Mouse (Mus musculus) adrenal gland, adult 8-10 months (tissue): Measurements from ENCODE around the gene Nek10. TPM values are rescaled to one million over a fixed set of nuclear protein-coding genes. Genes with fewer than 3 reads are reported as not detected.
"Not testable (repeated sequence)": the region's sequence is repeated elsewhere in the genome, so short reads cannot be mapped to it uniquely, and the experiment has no call there.

Experiments used
- DNase-seq: peaks from one replicate; pipeline ENCODE4 v3.0.0; 2022
- total RNA-seq, 4 experiments: library from RNA; stranded (reverse); gene quantifications; 2 replicates each; pipeline ENCODE4 v1.2.4; 2022

Gene Nek10
- under 1 TPM; 0.03 to 0.28 (median 0.06) TPM for total RNA-seq

- not testable (repeated sequence) for DNase-seq
Measured at GRCm38 (mm10) chr14:14803115-14803514, at the start of gene Nek10. Gene Nek10 (plus strand): TSS chr14:14803415.

DNA sequence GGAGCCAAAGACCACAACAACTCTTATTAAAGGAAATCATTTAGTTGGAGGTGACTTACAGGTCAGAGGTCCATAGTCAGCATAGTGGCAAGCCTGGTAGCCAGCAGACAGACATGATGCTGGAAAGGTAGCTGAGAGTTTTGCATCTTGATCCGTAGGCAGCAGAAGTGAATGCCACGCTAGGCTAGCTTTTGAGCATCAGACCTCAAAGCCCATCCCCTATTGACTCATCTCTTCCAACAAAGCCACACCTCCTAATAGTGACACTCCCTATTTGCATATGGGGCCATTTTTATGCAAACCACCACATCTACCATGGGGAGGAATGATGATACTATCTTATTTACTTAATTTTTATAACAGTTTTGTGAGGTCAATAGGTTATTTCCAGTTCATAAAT, 22.0 kb upstream of the Nek10 start:
- no peak for DNase-seq

DNA sequence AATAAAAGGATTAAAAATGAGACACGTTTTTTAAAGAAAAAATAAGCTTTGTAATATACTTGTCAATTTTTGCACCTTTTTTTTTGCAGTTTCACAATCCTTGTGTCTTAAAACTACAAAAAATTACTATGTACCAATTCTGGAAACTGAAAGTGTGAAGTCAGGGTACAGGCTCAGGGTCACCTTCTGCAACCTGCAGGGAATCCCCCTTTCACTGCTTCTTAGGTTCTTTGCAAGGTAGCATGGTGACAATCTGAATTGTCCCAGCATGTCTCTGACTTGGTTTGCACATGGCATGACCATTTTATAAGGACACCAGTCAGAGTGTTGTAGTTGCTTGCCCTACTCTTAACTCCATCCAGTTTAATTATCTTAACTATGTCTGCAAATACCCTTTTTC, 19.0 kb upstream of the Nek10 start:
- no peak for DNase-seq

GRCm38 (mm10) chr14:14786979-14787378, 16.2 kb upstream of the Nek10 start:
- no peak for DNase-seq

DNA sequence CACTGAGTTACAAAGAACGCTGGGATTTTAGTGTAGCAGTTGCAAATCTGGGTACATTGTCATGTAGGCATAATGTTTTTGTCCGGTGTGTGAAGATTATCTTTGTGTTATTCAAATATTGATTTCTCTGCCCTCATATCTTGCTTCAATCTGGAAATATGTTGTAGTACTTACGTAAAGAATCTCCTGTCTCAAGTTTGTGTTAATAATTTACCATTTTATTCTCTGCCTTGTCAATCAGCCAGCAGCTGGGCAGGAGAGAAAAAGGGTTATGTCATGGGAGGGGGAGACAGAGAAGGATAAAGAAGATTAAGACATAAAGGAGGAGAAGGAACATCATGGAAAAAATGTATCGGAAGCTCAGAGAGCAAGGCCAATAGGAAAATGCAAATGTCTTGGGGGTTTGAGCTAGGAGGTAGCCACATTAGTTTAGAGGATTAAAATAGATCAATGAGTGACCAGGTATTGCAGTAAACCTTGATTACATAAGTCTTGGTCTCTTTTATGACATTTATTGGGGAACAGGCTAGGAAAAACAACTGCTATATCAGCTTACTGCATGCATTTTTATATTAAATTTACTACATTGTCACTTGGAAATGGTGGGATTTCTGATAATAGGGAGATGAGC, 13.3 kb upstream of the Nek10 start:
- no peak for DNase-seq

DNA sequence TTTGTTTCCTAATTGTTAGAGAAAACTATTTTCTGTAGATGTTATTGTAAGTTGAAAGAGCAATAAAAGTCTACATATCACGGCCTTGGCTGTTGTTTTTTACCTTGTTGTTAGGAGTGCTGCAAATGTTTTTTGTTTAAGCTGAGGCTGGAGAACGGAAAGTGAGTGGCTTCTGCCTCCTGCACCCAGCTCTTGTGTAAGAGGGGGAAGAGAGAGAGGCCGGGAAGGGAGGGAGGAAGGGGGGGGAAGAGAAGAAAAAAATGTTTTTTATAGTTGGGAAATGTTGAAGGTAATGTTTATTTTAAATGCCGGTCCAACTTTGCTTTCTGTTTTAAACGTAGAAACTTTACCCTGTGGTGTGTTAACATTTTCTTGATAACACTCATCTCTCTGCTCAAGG, 3.4 kb upstream of the Nek10 start:
- DNase-seq = no peak

DNA sequence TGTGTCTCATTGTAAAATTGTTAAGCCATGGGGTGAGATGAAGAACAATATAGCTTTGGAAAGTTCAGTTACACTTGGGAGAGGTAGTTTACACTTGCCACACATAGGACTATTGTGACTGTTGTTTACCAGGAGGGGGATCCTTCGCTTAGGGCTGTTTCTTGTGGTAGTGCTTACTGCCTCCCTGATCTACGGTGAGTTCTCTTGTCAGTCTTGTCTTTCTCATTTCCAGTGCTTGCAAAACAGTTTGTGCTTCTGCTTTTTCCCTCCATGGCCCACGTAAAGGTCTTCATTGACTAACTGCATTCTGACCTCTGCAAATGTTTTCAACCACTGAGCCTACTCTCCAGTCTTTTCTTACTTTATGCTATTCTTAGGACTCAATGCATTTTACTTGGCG, 2.9 kb upstream of the Nek10 start:
- no peak for DNase-seq

- no peak for DNase-seq
Measured at GRCm38 (mm10) chr14:14800810-14801209, 2.4 kb upstream of the Nek10 start.

- DNase-seq = no peak
Measured at GRCm38 (mm10) chr14:14803921-14804517, 804 bp downstream of the Nek10 start.

GRCm38 (mm10) chr14:14804518-14805212, 1.4 kb downstream of the Nek10 start:
- no peak for DNase-seq

DNA sequence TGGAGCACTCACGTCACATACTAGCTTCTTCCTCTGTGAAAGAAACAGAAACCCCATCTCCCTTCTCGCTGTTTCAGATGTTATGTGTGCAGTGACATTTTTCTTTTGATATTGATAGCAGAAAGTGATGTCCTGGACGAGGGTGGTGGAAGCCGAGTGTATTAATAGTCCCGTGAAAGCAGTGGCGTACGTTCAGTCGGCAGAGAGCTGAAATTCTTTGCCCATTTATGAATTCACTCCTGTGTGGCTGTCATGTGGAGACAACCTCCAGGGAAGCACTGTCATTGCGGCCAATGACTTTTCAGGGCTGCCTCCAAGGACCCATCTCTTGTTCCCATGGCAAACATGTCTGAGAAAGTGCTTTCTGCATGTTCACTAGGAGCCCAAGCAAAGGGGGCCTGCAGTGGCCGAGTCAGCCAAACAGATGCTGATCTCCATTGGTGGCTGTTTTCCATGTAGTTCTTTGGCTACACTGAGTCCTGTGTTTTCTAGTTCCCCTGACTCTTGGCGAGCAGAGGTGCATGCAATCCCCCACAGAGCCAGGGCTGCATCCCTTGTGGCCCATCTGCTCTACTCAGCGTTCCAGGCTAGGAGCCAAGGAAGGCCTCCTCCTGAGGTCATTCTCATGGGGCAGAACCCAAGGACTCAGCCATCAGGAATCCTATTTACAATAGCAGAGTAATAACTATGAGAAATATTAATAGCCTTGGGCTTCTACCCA, 29.5 kb downstream of the Nek10 start:
- peak; percentile 89 for DNase-seq

- DNase-seq = no peak
Measured at GRCm38 (mm10) chr14:14833498-14833897, 30.3 kb downstream of the Nek10 start.

DNA sequence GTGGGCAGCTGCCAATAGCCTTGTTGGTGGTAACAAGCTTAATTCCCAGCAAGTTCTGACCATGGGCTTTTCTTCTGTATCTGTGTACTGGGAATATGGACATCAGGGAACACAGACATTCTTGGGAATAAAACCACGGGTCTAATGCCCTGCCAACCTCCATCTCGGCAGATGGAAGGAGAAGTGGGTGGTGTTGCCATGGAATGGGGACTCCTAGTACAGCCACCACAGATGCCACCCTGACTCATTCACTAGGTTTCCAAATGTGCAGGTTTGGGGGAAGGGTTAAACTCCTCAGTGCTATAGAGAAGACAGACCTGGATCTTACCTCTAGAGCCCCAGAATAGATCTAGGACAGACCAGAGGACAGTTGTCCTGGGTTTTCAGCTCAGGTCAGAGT, 31.1 kb downstream of the Nek10 start:
- no peak for DNase-seq

DNA sequence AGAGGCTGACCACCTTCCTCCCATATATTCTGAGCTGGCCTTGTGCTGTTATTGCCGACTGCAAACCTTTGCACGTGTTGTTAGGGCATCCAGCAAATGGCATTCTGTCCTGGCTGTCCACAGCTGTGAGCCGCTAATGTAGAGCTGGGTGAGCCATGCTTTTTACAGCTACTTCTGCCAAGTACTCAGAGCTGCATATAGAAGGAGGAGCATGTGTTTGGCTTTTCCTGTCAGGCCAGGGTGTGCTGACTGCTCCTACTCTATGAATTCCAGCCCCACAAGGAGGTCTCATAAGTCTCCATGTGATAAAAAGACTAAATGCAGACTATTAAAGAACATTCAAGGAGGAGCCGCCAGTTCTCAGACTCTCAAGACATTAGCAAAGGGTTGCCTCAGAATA, 34.4 kb downstream of the Nek10 start:
- no peak for DNase-seq

- peak; percentile 52 for DNase-seq
Measured at GRCm38 (mm10) chr14:14838109-14838508, 34.9 kb downstream of the Nek10 start.

GRCm38 (mm10) chr14:14842734-14843530, 39.7 kb downstream of the Nek10 start:
- no peak for DNase-seq

DNA sequence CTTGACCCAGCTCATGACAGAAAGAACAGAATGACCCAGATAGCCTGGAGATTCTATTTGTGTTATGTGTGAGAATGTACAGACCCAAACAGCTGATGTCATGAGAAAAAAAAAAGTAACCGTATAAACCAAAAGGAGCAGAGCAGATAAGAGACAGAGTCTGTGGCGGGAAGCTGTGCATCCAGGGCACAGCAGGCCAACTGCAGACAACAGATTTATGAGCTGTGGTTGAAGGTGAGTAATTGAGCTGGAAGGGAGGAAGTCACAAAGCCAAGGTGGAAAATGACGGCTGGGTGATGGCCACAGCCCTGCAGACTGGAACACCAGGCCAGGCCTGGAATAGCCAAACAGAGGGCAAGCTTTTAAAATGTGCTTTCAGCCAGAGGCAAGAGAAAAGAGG, 49.6 kb downstream of the Nek10 start:
- DNase-seq = no peak

DNA sequence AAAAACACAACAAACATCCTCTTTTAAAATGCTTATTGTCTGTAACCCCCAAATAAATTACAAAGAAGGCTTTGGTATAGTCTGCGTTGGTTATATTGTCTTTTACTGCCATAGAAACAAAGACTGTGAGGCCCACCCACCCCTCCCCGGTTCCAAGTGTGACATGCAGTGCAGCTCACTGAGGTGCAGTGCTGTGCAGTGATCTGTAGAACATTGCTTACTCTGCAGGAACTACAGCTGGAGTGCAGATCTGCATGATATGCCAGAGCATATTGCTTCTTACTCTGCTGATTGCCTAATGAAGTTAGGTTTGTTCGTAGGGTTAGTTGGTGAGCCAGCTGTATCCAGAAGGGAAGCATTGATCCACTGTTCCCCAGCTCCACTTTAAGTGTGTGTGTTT, 57.1 kb downstream of the Nek10 start:
- no peak for DNase-seq

GRCm38 (mm10) chr14:14863690-14864356, 60.6 kb downstream of the Nek10 start:
- peak; percentile 61 for DNase-seq

DNA sequence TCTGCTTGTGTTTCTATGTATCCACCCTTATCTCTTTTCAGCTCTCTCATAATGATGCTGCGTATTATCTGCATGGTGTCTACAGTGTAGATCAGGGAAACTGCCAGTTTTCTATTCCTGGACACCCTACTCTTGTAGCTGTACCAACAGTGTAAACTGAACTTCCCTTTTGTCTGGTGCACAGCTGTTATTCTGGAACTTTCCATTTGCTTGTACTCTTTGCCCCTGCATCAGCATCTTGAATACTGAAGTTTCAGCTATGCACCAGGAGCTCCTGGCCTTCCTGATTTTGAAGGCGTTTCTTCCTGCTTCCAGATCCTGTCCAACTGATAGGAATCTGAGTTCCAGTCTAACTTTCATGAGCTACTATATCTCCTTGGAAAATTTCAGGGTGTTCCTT, 66.0 kb downstream of the Nek10 start:
- DNase-seq = no peak

DNA sequence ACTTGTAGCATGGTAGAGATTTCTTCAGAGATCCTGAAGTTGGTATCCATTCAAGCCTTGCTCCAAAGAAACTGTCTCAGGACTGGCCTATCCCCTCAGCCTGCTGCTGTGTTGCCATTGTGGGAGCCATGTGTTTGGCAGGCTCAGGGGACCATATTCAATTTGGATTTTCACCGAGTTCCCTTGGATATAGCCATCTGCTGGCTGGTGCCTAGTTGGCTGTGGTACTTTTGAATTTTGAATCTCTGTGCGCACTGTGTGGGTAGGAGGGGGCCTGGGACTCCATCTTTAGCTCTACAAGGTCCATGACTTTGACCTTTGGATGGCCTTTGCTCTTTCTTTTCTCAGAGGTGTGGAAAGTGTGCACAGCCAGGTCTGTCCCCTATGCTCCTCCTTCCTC, 66.8 kb downstream of the Nek10 start:
- no peak for DNase-seq

- DNase-seq = no peak
Measured at GRCm38 (mm10) chr14:14870463-14870862, 67.2 kb downstream of the Nek10 start.
